Mouse (Mus musculus) midbrain, embryonic 12.5 days (tissue): ENCODE measurements around the gene Ftcd. TPM values are rescaled to one million over a fixed set of nuclear protein-coding genes. Genes with fewer than 3 reads are reported as not detected.

Experiments used
- polyA plus RNA-seq: library from polyadenylated mRNA; unstranded; fragments of >200 nt; fragmentation: Nextera tagmentation; extraction: Ambion mirVana; gene quantifications from 2 replicates; pipeline ENCODE4 v1.2.1, GENCODE M21; 2016

Ftcd gene
- polyA plus RNA-seq, 1 experiment from 2014 or later: not detected

Other genes with a start within 250 kb of the Ftcd start
- gene Dip2a, start 230.4 kb upstream of the Ftcd start, polyA plus RNA-seq: 13.5 and 15.6 TPM in 2 replicates
- gene AC141477.1, start 135.2 kb upstream of the Ftcd start, polyA plus RNA-seq: not detected in 2 replicates
- gene Pcnt, start 132.9 kb upstream of the Ftcd start, polyA plus RNA-seq: 18.3 and 19.7 TPM in 2 replicates
- not detected in 2 replicates for gene 2610028H24Rik, start 126.6 kb upstream of the Ftcd start, polyA plus RNA-seq
- gene Mcm3ap, start 106.7 kb upstream of the Ftcd start, polyA plus RNA-seq: 81.7 and 86.9 TPM in 2 replicates
- 9.2 and 9.3 TPM in 2 replicates for gene Ybey, start 106.5 kb upstream of the Ftcd start, polyA plus RNA-seq
- gene Lss, start 44.1 kb upstream of the Ftcd start, polyA plus RNA-seq: 58.2 and 61.2 TPM in 2 replicates
- 0.41 TPM in 1 of 2 replicates, not detected in the other for gene Spatc1l, start 13.4 kb upstream of the Ftcd start, polyA plus RNA-seq
- 31.7 and 40.1 TPM in 2 replicates for gene Col6a2, start 48.0 kb downstream of the Ftcd start, polyA plus RNA-seq
- gene Col6a1, start 150.5 kb downstream of the Ftcd start, polyA plus RNA-seq: 25.8 and 33.3 TPM in 2 replicates